Mouse (Mus musculus) stomach, embryonic 16.5 days (tissue): ENCODE measurements at regions not wholly inside any gene's neighbourhood (a gene's known extent, or its start where the extent isn't known, plus 50 kb on each side); places are given as distances from the start of the nearest gene placed in this dataset.

Experiments
- ATAC-seq: fragments of 200-750 bp; cut with Nextera tagmentation; 2 replicates; pipeline ENCODE4 v1.8.0; 2017; ENCODE audit warnings: moderate number of reproducible peaks, moderate TSS enrichment; ENCODE audit not compliant: insufficient read depth, low FRiP score
- H3K27ac ChIP-seq: fragments of 300-500 bp; sonication (generic); 2 replicates; pipeline ENCODE4 v1.5.1; 2014; ENCODE audit warnings: low read length
- H3K27me3 ChIP-seq: fragments of 300-500 bp; sonication (generic); 2 replicates; pipeline ENCODE4 v1.6.1; 2014; ENCODE audit warnings: low read length, control low read depth, mixed read lengths; ENCODE audit not compliant: control insufficient read depth, insufficient read depth
- H3K36me3 ChIP-seq: fragments of 300-500 bp; sonication (generic); 2 replicates; pipeline ENCODE4 v1.6.1; 2014; ENCODE audit warnings: low read length; ENCODE audit not compliant: control insufficient read depth, insufficient read depth
- H3K4me1 ChIP-seq: fragments of 300-500 bp; sonication (generic); 2 replicates; pipeline ENCODE4 v1.6.1; 2014; ENCODE audit warnings: low read length, control low read depth, mixed read lengths; ENCODE audit not compliant: control insufficient read depth, insufficient read depth
- H3K4me2 ChIP-seq: fragments of 300-500 bp; sonication (generic); 2 replicates; pipeline ENCODE4 v1.6.1; 2014; ENCODE audit warnings: low read depth, low read length, mixed read lengths
- H3K4me3 ChIP-seq: fragments of 300-500 bp; sonication (generic); replicated peaks from 2 replicates; pipeline ENCODE4 v1.5.1; 2014; ENCODE audit warnings: mild to moderate bottlenecking, low read length
- H3K9ac ChIP-seq: fragments of 300-500 bp; sonication (generic); 2 replicates; pipeline ENCODE4 v1.6.1; 2014; ENCODE audit warnings: low read length
- H3K9me3 ChIP-seq: fragments of 300-500 bp; sonication (generic); replicated peaks from 2 replicates; pipeline ENCODE4 v1.6.1; 2016; ENCODE audit warnings: low read length, control low read depth; ENCODE audit not compliant: control insufficient read depth
- WGBS: fragments of 180-500 bp; shearing (Covaris S2); extraction: QIAGEN DNeasy Blood & Tissue Kit; methylation state at CpG from one replicate; pipeline ENCODE4 v1.1.7; 2014; 5-methylcytosine and 5-hydroxymethylcytosine counted together

GRCm38 (mm10) chr6:52105031-52105593, 53.0 kb downstream of the Hoxa1 start:
- Histone ChIP-seq H3K27ac (no peak overlapping the region), H3K4me2 (no peak overlapping the region), H3K4me1 (no peaks in the 10 kb centered on the region), H3K9ac (no peak overlapping the region), H3K4me3 (no peak overlapping the region), H3K36me3 (no peaks in the 10 kb centered on the region), H3K9me3 (no peaks in the 10 kb centered on the region), H3K27me3 (no peaks in the 10 kb centered on the region)
- ATAC-seq: no peak
- WGBS: 46% methylated on average over 13 of the region's 13 CpGs

GRCm38 (mm10) chr6:52104141-52104540, 54.0 kb downstream of the Hoxa1 start:
- Histone ChIP-seq H3K27ac (no peak overlapping the region), H3K9ac (no peak overlapping the region), H3K4me3 (no peak overlapping the region), H3K4me1 (no peaks in the 10 kb centered on the region), H3K27me3 (no peaks in the 10 kb centered on the region), H3K9me3 (no peaks in the 10 kb centered on the region), H3K36me3 (no peaks in the 10 kb centered on the region), H3K4me2 (no peak overlapping the region)
- ATAC-seq: no peak
- 89% methylated on average over 11 of the region's 11 CpGs for WGBS

GRCm38 (mm10) chr6:52103661-52104060, 54.5 kb downstream of the Hoxa1 start:
- Histone ChIP-seq H3K27ac (no peak overlapping the region), H3K4me3 (no peak overlapping the region), H3K27me3 (no peaks in the 10 kb centered on the region), H3K4me2 (no peak overlapping the region), H3K9me3 (no peaks in the 10 kb centered on the region), H3K36me3 (no peaks in the 10 kb centered on the region), H3K4me1 (no peaks in the 10 kb centered on the region), H3K9ac (no peak overlapping the region)
- no peak for ATAC-seq
- 88% methylated on average over 7 of the region's 7 CpGs for WGBS

GRCm38 (mm10) chr6:52102699-52103098, 55.4 kb downstream of the Hoxa1 start:
- no peak overlapping the region for H3K27ac ChIP-seq
- no peaks in the 10 kb centered on the region for H3K9me3 ChIP-seq
- WGBS: 37% methylated on average over 8 of the region's 8 CpGs
- no peak overlapping the region for H3K4me3 ChIP-seq
- H3K4me1 ChIP-seq: no peaks in the 10 kb centered on the region
- no peak overlapping the region for H3K9ac ChIP-seq
- H3K27me3 ChIP-seq: no peaks in the 10 kb centered on the region
- H3K4me2 ChIP-seq: no peak overlapping the region
- no peak for ATAC-seq
- no peaks in the 10 kb centered on the region for H3K36me3 ChIP-seq

DNA sequence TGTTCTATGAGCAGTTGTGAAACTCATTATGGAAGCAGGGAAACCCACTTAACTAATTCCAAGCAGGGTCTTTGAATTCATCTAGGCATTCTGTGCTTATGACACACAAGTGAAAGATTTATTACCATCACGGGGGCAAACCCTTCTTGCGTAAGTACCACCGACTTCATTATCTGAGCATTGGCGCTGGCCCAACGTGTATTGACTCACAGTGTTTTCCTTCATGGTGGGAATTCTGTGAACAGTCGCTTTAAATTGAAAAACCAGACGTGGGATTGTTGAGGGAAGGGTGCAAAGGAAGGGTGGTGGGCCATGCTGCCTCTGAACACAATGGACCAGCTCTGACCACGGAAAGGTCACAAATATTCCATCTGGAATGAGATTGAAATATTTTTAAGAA, 55.9 kb downstream of the Hoxa1 start:
- ATAC-seq: no peak
- 34% methylated on average over 8 of the region's 8 CpGs for WGBS
- Histone ChIP-seq H3K9me3 (no peaks in the 10 kb centered on the region), H3K9ac (no peak overlapping the region), H3K27ac (no peak overlapping the region), H3K4me1 (no peaks in the 10 kb centered on the region), H3K27me3 (no peaks in the 10 kb centered on the region), H3K4me2 (no peak overlapping the region), H3K36me3 (no peaks in the 10 kb centered on the region), H3K4me3 (no peak overlapping the region)

- 50% methylated on average over 6 of the region's 6 CpGs for WGBS
- no peak overlapping the region for H3K9ac ChIP-seq
- ATAC-seq: no peak
- H3K27me3 ChIP-seq: no peaks in the 10 kb centered on the region
- no peak overlapping the region for H3K4me3 ChIP-seq
- no peaks in the 10 kb centered on the region for H3K4me1 ChIP-seq
- no peak overlapping the region for H3K4me2 ChIP-seq
- no peak overlapping the region for H3K27ac ChIP-seq
- no peaks in the 10 kb centered on the region for H3K9me3 ChIP-seq
- H3K36me3 ChIP-seq: no peaks in the 10 kb centered on the region
Measured at GRCm38 (mm10) chr6:52101209-52101608, 56.9 kb downstream of the Hoxa1 start.

DNA sequence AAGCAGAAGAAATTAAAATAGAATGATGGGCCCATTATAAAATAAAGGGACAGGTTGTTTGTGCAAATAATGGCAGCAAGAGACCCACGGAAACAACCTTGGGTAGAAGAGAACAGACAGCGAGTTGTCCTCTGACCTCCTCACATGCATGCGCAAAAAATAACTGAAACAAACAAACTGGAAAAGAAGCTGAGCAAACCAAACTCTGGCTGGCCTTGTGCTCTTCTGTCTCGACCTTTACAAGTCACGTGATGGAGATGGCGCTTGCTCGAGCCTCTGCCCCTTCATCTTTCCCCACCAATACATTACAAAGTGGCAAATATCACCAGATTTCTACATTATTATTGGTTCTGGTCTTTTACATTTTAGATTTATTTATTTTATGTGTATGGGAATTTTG, 59.3 kb downstream of the Hoxa1 start:
- H3K4me3 ChIP-seq: no peak overlapping the region
- H3K27ac ChIP-seq: no peak overlapping the region
- H3K4me2 ChIP-seq: no peak overlapping the region
- H3K36me3 ChIP-seq: no peaks in the 10 kb centered on the region
- no peaks in the 10 kb centered on the region for H3K4me1 ChIP-seq
- no peak for ATAC-seq
- H3K27me3 ChIP-seq: no peaks in the 10 kb centered on the region
- 85% methylated on average over 7 of the region's 7 CpGs for WGBS
- H3K9ac ChIP-seq: no peak overlapping the region
- no peaks in the 10 kb centered on the region for H3K9me3 ChIP-seq

GRCm38 (mm10) chr6:52095575-52095974, 62.5 kb downstream of the Hoxa1 start:
- no peaks in the 10 kb centered on the region for H3K27me3 ChIP-seq
- H3K9me3 ChIP-seq: no peaks in the 10 kb centered on the region
- no peak overlapping the region for H3K4me2 ChIP-seq
- no peak overlapping the region for H3K9ac ChIP-seq
- ATAC-seq: no peak
- no peak overlapping the region for H3K27ac ChIP-seq
- 95% methylated on average over 7 of the region's 7 CpGs for WGBS
- no peak overlapping the region for H3K4me3 ChIP-seq
- no peaks in the 10 kb centered on the region for H3K36me3 ChIP-seq
- H3K4me1 ChIP-seq: no peaks in the 10 kb centered on the region

DNA sequence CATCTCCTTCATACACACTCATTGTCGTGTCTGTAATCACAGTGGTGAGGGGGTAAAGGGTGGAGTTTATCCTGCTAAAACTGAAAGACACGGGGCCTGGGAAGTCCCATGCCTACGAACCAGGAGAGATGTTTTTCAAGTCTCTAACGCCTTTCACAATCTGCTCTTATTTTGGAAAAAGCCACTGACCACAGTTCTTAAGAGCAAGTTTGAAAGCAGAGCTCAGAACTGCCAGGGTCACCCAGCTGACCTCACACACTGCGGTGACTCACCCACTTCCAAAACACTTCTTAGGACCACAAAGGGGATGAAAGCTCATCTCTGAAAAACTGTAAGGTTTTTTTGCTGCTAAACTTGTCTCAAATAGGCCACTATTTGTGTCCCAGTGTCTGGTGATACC, 66.7 kb downstream of the Hoxa1 start:
- Histone ChIP-seq H3K27me3 (no peaks in the 10 kb centered on the region), H3K4me3 (no peak overlapping the region), H3K9ac (no peak overlapping the region), H3K9me3 (no peaks in the 10 kb centered on the region), H3K4me1 (no peaks in the 10 kb centered on the region), H3K4me2 (no peak overlapping the region), H3K36me3 (no peaks in the 10 kb centered on the region), H3K27ac (no peak overlapping the region)
- ATAC-seq: no peak
- WGBS: 42% methylated on average over 5 of the region's 5 CpGs
